Mouse (Mus musculus) cerebellum, adult 18-20 months (tissue): ENCODE data around the gene Enpp5.

Source experiments
- DNase-seq, 2 experiments: peaks; one replicate each; pipeline ENCODE4 v3.0.0; 2021

Enpp5 gene

GRCm38 (mm10) chr17:44078631-44079350, at the start of gene Enpp5:
Gene Enpp5, plus strand, starts transcription at chr17:44078813.
- DNase-seq = peak; percentile 91 to 97

- no peak for DNase-seq
Observed at GRCm38 (mm10) chr17:44029616-44030015, 49.0 kb upstream of the Enpp5 start.

DNA sequence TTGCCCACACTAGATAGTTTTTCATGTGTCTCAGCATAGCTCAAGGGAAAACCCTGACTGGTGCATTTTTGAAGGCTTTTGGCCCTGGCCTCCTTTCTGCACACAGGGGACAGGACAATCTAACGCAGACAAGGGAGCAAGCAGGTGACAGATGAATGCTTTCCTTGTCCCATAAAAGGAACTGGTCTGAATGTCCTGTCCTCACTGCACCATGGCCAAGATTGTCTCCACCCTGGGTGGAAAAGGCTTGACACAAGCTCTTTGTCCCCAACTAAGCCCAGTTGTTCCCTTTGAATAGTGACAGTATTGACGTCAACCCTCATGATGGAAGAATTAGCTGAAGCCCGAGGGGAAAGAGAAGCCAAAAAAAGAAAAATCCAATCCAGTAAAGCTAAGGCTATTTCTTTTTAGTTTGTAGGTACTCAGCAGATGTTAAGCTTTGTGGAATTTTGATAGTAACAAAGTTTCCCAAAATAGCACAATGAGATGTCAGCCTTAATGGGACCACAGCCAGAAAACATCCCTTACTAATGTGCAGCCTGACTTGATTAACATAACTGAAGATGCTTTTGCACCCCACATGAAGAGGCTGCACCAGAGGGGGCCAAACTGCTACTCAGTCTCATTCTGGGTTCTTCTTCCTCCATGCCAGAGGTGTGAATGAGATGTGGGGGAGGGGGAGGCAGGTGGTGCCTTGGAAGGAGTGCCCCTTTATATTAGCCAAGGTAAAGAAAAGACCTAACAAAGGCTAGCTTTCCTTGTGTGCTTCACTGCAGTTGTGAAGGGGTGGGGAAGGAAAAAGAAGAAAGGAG, 47.6 kb upstream of the Enpp5 start:
- DNase-seq = peak; percentile 26 to 41

DNA sequence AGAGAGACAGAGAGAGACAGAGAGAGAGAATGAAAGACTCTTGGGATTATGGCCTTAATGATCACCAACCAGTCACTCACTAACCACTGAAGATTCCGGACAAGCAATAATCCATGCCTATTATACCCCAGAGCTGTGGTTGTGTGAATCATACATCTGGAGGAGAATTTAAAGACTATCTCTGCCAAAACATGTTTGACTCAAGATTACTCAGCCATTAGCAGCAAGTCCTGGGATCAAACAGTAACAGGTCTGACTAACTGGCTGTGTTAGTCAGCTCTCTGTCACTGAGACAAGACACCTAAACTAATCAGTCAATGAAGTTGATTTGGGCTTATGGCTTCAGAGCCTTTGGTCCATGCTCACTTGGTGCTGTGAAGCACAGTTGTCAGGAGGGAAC, 43.6 kb upstream of the Enpp5 start:
- DNase-seq = no peak

- DNase-seq = peak; percentile 48 to 50
Observed at GRCm38 (mm10) chr17:44038656-44039055, 40.0 kb upstream of the Enpp5 start.

DNA sequence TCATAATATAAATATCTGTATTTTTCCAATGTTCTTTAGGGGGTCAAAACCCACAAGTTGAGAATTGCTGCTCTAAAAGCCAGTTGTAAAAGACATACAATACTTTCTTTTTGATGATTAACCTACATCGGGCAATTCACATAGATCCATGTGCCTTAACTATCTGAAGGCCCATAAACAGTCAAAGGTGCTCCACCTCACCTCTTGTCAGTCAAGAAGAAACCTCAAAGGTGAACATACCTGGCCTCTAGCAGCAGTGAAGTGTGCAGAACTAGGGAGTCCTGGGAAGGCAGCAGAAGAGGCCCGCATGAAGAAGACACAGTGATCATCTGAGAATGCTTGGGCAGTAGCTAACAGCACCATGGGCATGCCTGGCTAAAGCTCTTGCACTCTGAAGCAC, 38.2 kb upstream of the Enpp5 start:
- DNase-seq = no peak

DNA sequence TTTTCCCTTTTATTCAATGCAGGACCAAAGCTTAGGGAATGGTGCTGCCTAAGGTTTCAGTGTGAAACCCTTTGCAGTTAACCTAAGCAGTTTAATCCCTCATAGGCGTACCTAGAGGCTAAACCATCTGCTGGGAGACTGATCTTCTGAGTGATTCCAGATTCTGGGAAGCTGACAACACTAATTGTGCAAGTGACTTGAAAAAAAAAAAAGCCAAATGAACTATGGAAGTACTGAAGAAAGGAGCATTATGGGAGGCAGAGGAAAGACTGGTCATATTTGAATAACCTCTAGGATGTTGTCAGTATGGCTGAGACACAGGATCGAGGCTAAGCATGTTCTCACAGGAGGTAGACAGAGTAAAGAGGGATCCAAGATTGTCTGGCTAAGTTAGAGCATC, 36.3 kb upstream of the Enpp5 start:
- DNase-seq = no peak

- no peak for DNase-seq
Observed at GRCm38 (mm10) chr17:44042861-44043260, 35.8 kb upstream of the Enpp5 start.

DNA sequence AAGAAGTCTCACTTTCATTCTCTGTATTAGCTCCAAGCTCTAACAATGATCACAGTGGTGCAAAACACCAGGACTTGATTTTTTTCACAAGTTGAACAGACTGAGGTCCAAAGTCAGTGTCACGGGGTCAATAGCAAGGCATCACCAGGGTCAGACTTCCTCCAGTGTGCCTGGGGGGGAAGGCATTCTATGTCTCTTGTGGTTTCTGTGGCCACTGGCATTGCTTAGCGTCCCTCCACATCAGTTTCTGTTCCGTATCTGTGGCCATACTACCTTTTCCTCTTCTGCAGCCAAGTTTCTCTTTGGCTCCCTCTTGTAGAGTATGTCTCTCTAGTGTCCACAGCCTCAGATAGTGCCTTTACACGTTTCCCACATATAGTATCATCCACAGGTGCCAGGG, 25.2 kb upstream of the Enpp5 start:
- DNase-seq = no peak

DNA sequence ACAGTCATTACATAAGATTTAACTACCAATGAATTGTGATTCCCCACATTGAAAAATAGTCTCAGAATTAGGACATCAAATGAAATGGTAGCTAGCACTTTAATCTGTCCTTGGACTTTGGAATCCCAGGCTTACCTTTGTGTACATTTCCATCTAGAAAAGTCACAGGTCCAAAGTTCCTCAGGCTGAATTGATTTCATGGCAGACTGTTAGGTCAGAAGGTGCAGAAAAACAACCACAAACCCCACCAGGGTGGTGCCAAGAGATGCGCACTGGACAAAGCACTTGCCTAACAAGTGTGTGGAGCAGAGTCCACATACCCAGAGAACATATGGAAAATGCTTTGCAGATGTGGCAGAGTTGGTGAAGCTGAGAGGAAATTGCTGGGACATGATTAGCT, 21.5 kb upstream of the Enpp5 start:
- no peak for DNase-seq

- no peak for DNase-seq
Observed at GRCm38 (mm10) chr17:44058145-44058544, 20.5 kb upstream of the Enpp5 start.

GRCm38 (mm10) chr17:44060781-44061180, 17.8 kb upstream of the Enpp5 start:
- no peak for DNase-seq

DNA sequence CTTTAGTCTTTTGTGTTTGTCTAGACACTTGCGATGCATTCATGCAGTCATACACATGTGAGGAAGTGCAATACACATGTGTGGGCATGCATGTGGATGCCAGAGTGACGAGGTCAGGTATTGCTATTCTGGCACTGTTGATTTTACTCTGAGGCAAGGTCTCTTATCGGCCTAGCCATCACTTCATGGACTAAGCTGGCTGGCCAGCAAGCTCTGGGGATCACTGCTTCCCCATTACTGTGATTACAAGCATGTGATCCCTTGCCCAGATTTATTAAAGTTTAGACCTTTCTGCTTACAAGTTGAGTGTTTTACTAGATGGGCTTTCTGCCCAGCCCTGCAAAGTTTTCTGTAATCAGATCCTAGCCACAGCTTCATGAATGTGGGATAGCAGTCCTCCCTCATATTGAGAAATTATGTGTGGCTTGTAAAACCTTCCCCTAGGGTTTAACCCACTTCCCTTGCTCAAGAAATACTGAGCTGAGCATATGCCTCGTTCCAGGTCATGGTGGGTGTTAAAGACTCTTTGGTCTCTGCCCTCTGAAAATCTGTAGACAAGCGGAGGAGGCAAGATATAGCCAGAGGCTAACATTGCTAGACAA, 17.2 kb upstream of the Enpp5 start:
- no peak for DNase-seq

- no peak for DNase-seq
Observed at GRCm38 (mm10) chr17:44068876-44069275, 9.7 kb upstream of the Enpp5 start.

DNA sequence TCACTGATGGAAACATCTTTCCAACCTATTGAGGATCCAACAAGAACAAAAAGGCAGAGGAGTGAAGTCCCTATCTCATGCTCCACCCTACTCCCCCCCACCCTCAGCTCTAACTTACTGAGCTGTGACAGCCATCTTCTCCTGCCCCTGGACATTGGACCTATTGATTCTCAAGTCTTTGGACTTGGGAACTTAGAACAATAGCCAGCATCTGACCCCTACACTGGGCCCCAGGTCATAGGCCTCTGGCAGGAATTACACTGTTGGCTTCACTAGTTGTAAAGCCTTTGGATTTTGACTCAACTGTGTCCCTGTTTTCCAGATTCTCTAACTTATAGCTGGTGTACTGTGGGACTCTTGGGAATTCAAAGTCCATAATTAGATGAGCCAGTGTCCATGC, 6.9 kb upstream of the Enpp5 start:
- no peak for DNase-seq

- no peak for DNase-seq
Observed at GRCm38 (mm10) chr17:44075601-44076000, 3.0 kb upstream of the Enpp5 start.

GRCm38 (mm10) chr17:44076051-44076680, 2.4 kb upstream of the Enpp5 start:
- DNase-seq = peak; percentile 36 to 49

DNA sequence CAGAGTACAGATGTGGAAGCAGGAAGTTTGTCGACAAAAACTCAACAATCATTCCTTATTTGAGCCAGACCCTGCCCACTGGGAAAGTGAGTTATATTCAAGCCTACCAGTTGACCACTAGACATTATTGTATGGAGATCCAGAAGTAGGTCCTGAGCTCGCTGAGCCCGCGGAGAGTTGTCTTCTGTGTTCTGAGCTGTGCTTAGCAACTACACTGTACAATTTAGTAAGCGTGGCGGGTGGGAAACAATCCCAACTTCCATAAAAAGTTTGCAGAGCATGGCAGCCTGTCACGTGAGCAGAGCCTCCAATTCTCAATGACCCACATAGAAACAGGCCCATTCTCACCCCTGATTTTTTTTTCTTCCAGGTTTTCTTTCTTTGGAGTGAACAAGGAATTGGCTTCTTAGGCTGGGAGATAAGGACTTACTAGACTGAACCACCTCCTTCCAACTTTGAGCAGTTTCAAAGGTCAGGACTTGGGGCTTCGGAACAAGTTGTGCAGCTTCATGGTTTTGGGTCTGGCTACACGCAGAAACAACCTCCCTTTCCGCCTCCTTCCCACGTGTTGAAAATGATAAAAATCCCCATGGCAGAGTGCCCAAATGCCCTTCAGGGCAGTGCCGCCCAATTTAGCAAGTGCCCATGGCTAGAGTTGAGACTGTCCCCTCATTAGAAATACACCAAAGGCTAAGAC, 1.3 kb upstream of the Enpp5 start:
- DNase-seq = peak in 1 of 2 experiments; percentile 24

DNA sequence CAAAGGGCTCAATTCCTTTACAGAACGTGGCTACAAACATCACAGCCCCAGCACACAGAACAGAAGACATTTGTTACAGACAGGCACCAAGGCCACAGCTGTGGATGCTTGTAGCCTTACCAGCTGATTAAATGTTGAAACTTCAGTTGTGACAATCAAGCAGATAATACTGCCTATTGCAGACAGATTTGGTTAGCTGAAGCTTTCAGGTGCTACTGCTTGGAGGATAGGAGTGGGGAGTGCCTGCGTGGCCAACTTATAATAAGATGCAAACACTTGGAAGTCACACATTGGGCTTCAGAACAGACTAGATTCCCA, 811 bp upstream of the Enpp5 start:
- no peak for DNase-seq

DNA sequence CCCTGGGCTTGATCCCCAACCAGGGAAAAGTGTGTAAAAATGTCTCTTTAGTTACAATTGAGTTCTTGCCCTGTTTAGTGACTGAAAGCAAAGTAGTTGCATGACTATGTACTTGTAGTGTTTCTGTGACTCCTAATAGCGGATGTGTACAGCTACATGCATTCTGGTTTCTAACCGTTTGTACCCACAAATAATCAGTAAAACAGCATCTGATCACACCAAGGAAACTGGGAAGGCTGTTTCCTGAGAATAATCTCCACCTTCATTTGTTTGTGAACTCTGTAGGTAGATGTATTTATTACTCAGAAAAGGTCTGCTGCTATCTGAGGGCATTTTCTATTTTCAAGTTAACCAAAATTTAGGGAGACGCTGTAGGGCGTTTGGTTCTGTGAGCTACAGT, 4.5 kb downstream of the Enpp5 start:
- DNase-seq = no peak

DNA sequence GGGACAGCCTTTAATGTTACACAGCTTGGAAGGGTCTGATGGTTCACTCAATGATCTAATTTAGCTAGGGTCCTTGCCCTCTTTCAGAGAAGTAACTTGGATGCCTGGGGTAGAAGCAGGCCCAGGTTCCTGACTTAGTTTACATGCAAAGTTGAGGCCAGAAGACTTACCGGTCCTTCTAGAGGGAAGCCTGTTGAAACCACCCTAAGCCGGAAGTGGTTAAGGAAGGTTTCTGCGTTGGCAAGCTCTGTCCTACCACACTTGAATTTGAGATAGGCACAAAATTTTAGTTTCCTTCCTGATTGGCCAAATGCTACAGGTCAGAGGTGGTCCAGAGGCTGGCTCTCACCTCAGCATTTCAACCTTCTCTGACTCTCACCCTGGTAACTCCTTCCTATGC, 9.6 kb downstream of the Enpp5 start:
- no peak for DNase-seq

DNA sequence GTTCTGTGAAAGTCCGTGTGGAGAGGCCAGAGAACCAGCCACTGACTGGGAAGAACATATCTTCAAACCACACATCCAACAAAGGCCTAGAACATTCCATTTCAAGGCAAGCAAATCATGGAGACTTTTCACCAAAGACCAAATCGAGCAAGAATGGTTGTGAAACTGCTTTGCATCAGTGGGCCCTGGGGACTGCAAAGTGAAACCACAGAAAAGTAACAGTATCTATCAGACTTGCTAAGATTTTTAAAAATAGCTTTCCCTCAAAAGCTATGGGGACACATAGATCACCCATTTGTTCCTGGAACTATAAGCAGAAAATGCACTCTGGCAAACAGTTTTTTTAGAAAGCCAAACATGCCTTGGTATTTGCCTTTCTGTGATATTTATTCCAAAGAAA, 12.3 kb downstream of the Enpp5 start:
- DNase-seq = no peak

GRCm38 (mm10) chr17:44091512-44091911, 12.9 kb downstream of the Enpp5 start:
- no peak for DNase-seq
